9 mouse cellular contexts compared by ENCODE assay signal in the genomic region with DNA sequence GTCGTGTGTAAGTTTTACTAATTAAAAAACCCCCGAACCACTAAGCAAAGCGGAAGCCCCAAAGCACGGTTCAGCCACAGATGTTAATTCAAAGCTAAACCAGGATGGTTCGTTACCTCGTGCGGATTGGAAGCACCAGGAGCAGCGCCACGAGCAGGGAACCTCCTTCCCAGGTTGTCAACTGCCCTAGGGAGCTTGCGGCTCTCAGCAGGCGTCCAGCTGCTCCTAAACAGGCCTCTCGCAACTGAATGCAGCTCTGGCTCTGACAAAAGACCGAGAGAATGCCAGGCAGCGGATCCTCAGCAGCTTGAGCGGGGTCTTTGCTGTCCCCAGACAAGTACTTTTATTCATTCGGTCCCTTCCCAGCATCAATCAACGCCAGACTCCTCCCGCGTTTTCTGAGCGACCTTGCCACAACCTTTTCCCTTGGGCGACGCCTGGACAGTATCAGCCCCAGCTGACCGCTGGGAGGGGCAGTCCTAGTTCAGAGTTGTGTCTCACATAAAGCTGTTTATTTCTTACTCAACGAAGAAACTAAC. TPM values are rescaled to one million over a fixed set of nuclear protein-coding genes. Genes with fewer than 3 reads are reported as not detected.
DNase-seq lines count a peak whose midpoint lies in the region; ATAC-seq and TF ChIP-seq lines count a peak whose summit lies in the region.
"Had no signal": no experiment of that assay in that cellular context is flagged by ENCODE, and none has a peak within 500 bp of the region (broad histone marks: within the 10 kb centered on the region; RNA-seq: fewer than 3 reads in every experiment).

A gene (minus strand): TSS at position 392 of the 539 bp plus-strand sequence.

- no peak for DNase-seq in layer of hippocampus, adult 2 months (ENCODE audit: low spot score in 2 of 2)
- no peak for DNase-seq in layer of hippocampus, adult 9-10 months (ENCODE audit: low spot score)
- DNase-seq in heart, embryonic 10.5 days (ENCODE audit: low spot score), result peak; percentile 87
- DNase-seq in kidney, adult 8-10 months, result peak; percentile 23 to 32
- DNase-seq in neural tube, embryonic 10.5 days (ENCODE audit: extremely low spot score, low spot score), result peak; percentile 78
- DNase-seq in spleen, postnatal 4 days (ENCODE audit: low spot score in 2 of 2), result no peak

- TF ChIP-seq POLR2A in cortical plate, adult 2 months (IDR thresholded peaks at IDR 0.05; ENCODE audit: extremely low read depth, insufficient read depth, low read length), result no peak

- ATAC-seq in liver, embryonic 12.5 days, result no peak

- 0 out of 2 replicates have a peak, but pooled peaks have one; percentile 6 for TF ChIP-seq CTCF in layer of hippocampus, adult 2 months (conservative IDR thresholded peaks at IDR 0.05)
- no peak for TF ChIP-seq CTCF in cortical plate, adult 2 months (IDR thresholded peaks at IDR 0.05; ENCODE audit: extremely low read depth, insufficient read depth, low read length)

- no peaks in the 10 kb centered on the region for H3K9me3 ChIP-seq in heart, embryonic 10.5 days
- no peaks in the 10 kb centered on the region for H3K9me3 ChIP-seq in liver, embryonic 12.5 days (replicated peaks)

- no peaks in the 10 kb centered on the region for H3K27me3 ChIP-seq in heart, embryonic 10.5 days (ENCODE audit: insufficient read depth, poor library complexity, severe bottlenecking)
- H3K27me3 ChIP-seq in liver, embryonic 12.5 days (replicated peaks), result peaks cover 31% of the 10 kb centered on the region

- H3K9ac ChIP-seq in liver, embryonic 12.5 days, result peak within 1 kb of the TSS; percentile 2; the same call in 1 of the 2 replicates

- no peaks in the 10 kb centered on the region for H3K36me3 ChIP-seq in heart, embryonic 10.5 days
- H3K36me3 ChIP-seq in liver, embryonic 12.5 days, result no peaks in the 10 kb centered on the region

- WGBS in heart, embryonic 10.5 days, result under 1% methylated on average over 24 of the region's 24 CpGs
- 2% methylated on average over 24 of the region's 24 CpGs for WGBS in liver, embryonic 12.5 days (ENCODE audit: insufficient replicate concordance)

- peak within 1 kb of the TSS; percentile 72 for H3K27ac ChIP-seq in layer of hippocampus, adult 2 months
- no peak within 1 kb of the TSS for H3K27ac ChIP-seq in cortical plate, adult 2 months (ENCODE audit: insufficient read depth, low read length)
- H3K27ac ChIP-seq in heart, embryonic 10.5 days, result peak within 1 kb of the TSS; percentile 82
- H3K27ac ChIP-seq in liver, embryonic 12.5 days, result no peak within 1 kb of the TSS

- H3K4me3 ChIP-seq in layer of hippocampus, adult 2 months, result peak within 1 kb of the TSS; percentile 59
- peak within 1 kb of the TSS; percentile 44 for H3K4me3 ChIP-seq in cortical plate, adult 2 months (ENCODE audit: insufficient read depth, low read length)
- H3K4me3 ChIP-seq in heart, embryonic 10.5 days, result peak within 1 kb of the TSS; percentile 70
- H3K4me3 ChIP-seq in liver, embryonic 12.5 days, result peak within 1 kb of the TSS; percentile 47

- H3K4me1 ChIP-seq in cortical plate, adult 2 months (ENCODE audit: control insufficient read depth, insufficient read depth, low read length), result no peaks in the 10 kb centered on the region
- peaks cover 11% of the 10 kb centered on the region for H3K4me1 ChIP-seq in heart, embryonic 10.5 days
- H3K4me1 ChIP-seq in liver, embryonic 12.5 days, result no peaks in the 10 kb centered on the region

- peak within 1 kb of the TSS; percentile 59 for H3K4me2 ChIP-seq in liver, embryonic 12.5 days

RNA-seq across cellular contexts. Expression of the gene that starts here (rescaled TPM):
- total RNA-seq in layer of hippocampus, adult 2 months (2021), result 10 to 100 TPM; 35.4 to 39.0 TPM
- polyA plus RNA-seq in cortical plate, adult 2 months (2012; rRNA removed), result 25.4 and 28.9 TPM in 2 replicates
- polyA plus RNA-seq in heart, embryonic 10.5 days (2016; fragmentation: Nextera tagmentation; extraction: Ambion mirVana), result 47.6 and 80.3 TPM in 2 replicates
- 14.4 and 15.3 TPM in 2 replicates for polyA plus RNA-seq in liver, embryonic 12.5 days (2016; fragmentation: Nextera tagmentation; extraction: Ambion mirVana)
- total RNA-seq: MEL had no signal

Comparison
In these comparisons a context has a peak if more than half of its experiments do, and no peak if none do; other contexts are left out.
1. DNase-seq: peak in heart, embryonic 10.5 days (single experiment), kidney, adult 8-10 months (2 of 2) and neural tube, embryonic 10.5 days (single experiment); none in layer of hippocampus, adult 2 months (0 of 2), layer of hippocampus, adult 9-10 months (single experiment) and spleen, postnatal 4 days (0 of 2).
2. H3K27ac ChIP-seq: peak in layer of hippocampus, adult 2 months (single experiment) and heart, embryonic 10.5 days (single experiment); none in cortical plate, adult 2 months (single experiment) and liver, embryonic 12.5 days (single experiment).
3. Peak in every context shown above with its lines, with median percentiles within 50 percentile points of each other: H3K4me3 ChIP-seq.